Mouse (Mus musculus): ENCODE measurements around the gene Wnt11.

The Wnt11 gene

GRCm38 (mm10) chr7:98834711-98835321 is at the start of gene Wnt11:
TSS of gene Wnt11 (plus strand) at chr7:98835112.
- no peak for DNase-seq (ENCODE audit: low spot score in 2 of 2)

- DNase-seq (ENCODE audit: low spot score in 2 of 2), result no peak
These were observed 47.9 kb upstream of the Wnt11 start for GRCm38 (mm10) chr7:98786792-98787612.

GRCm38 (mm10) chr7:98788721-98789120 is 46.2 kb upstream of the Wnt11 start:
- DNase-seq (ENCODE audit: low spot score in 2 of 2), result no peak

GRCm38 (mm10) chr7:98789121-98789520 is 45.8 kb upstream of the Wnt11 start:
- DNase-seq (ENCODE audit: low spot score in 2 of 2), result no peak

- DNase-seq (ENCODE audit: low spot score in 2 of 2), result no peak
These were observed 43.0 kb upstream of the Wnt11 start for GRCm38 (mm10) chr7:98791864-98792263.

GRCm38 (mm10) chr7:98793811-98794210 is 41.1 kb upstream of the Wnt11 start:
- no peak for DNase-seq (ENCODE audit: low spot score in 2 of 2)

- DNase-seq (ENCODE audit: low spot score in 2 of 2), result no peak
These were observed 40.5 kb upstream of the Wnt11 start for GRCm38 (mm10) chr7:98794444-98794843.

GRCm38 (mm10) chr7:98795637-98796036 is 39.3 kb upstream of the Wnt11 start:
- no peak for DNase-seq (ENCODE audit: low spot score in 2 of 2)

GRCm38 (mm10) chr7:98797347-98798133 is 37.4 kb upstream of the Wnt11 start:
- no peak for DNase-seq (ENCODE audit: low spot score in 2 of 2)

- DNase-seq (ENCODE audit: low spot score in 2 of 2), result no peak
These were observed 36.8 kb upstream of the Wnt11 start for GRCm38 (mm10) chr7:98798134-98798417.

GRCm38 (mm10) chr7:98800435-98800834 is 34.5 kb upstream of the Wnt11 start:
- DNase-seq (ENCODE audit: low spot score in 2 of 2), result no peak

- DNase-seq (ENCODE audit: low spot score in 2 of 2), result no peak
These were observed 33.8 kb upstream of the Wnt11 start for GRCm38 (mm10) chr7:98801086-98801485.

- DNase-seq (ENCODE audit: low spot score in 2 of 2), result no peak
These were observed 31.7 kb upstream of the Wnt11 start for GRCm38 (mm10) chr7:98803181-98803580.

GRCm38 (mm10) chr7:98804841-98805772 is 29.8 kb upstream of the Wnt11 start:
- no peak for DNase-seq (ENCODE audit: low spot score in 2 of 2)

- DNase-seq (ENCODE audit: low spot score in 2 of 2), result no peak
These were observed 28.0 kb upstream of the Wnt11 start for GRCm38 (mm10) chr7:98806961-98807360.

- no peak for DNase-seq (ENCODE audit: low spot score in 2 of 2)
These were observed 25.5 kb upstream of the Wnt11 start for GRCm38 (mm10) chr7:98809372-98809771.

GRCm38 (mm10) chr7:98810619-98811018 is 24.3 kb upstream of the Wnt11 start:
- no peak for DNase-seq (ENCODE audit: low spot score in 2 of 2)

- DNase-seq (ENCODE audit: low spot score in 2 of 2), result no peak
These were observed 14.4 kb upstream of the Wnt11 start for GRCm38 (mm10) chr7:98820501-98820900.

GRCm38 (mm10) chr7:98822881-98823280 is 12.0 kb upstream of the Wnt11 start:
- DNase-seq (ENCODE audit: low spot score in 2 of 2), result no peak

- DNase-seq (ENCODE audit: low spot score in 2 of 2), result no peak
These were observed 10.8 kb upstream of the Wnt11 start for GRCm38 (mm10) chr7:98823896-98824822.

GRCm38 (mm10) chr7:98828052-98828451 is 6.9 kb upstream of the Wnt11 start:
- DNase-seq (ENCODE audit: low spot score in 2 of 2), result no peak
